In genomic region chr9:121706029-121706675, GRCm38 (mm10) we compare ENCODE assay signal across 12 mouse cellular contexts. TPM values are rescaled to one million over a fixed set of nuclear protein-coding genes. Genes with fewer than 3 reads are reported as not detected.
A peak's percentile ranks its signal among the peaks of the same experiment; 100 is the strongest.
DNase-seq lines count a peak whose midpoint lies in the region; ATAC-seq and TF ChIP-seq lines count a peak whose summit lies in the region.
"Had no signal": no experiment of that assay in that cellular context is flagged by ENCODE, and none has a peak within 500 bp of the region (broad histone marks: within the 10 kb centered on the region; RNA-seq: fewer than 3 reads in every experiment).

No protein-coding gene starts in this region.

- no peak for TF ChIP-seq CTCF in layer of hippocampus, adult 2 months (conservative IDR thresholded peaks at IDR 0.05)

- H3K27ac ChIP-seq in hindbrain, embryonic 15.5 days (replicated peaks), result no peak overlapping the region
- no peak overlapping the region for H3K27ac ChIP-seq in hindbrain, embryonic 11.5 days (ENCODE audit: low read depth, low read length)
- 0 out of 2 replicates have a peak overlapping the region, but pooled peaks have one; percentile 90 for H3K27ac ChIP-seq in liver, embryonic 11.5 days (ENCODE audit: low read depth, low read length)
- no peak overlapping the region for H3K27ac ChIP-seq in layer of hippocampus, adult 2 months

- WGBS in hindbrain, embryonic 15.5 days, result 80% methylated on average over 6 of the region's 6 CpGs
- 82% methylated on average over 6 of the region's 6 CpGs for WGBS in hindbrain, embryonic 11.5 days
- 74% methylated on average over 6 of the region's 6 CpGs for WGBS in liver, embryonic 11.5 days

- peak overlapping the region; percentile 95; the same call in 1 of the 2 replicates for H3K4me2 ChIP-seq in hindbrain, embryonic 15.5 days
- no peak overlapping the region for H3K4me2 ChIP-seq in hindbrain, embryonic 11.5 days (replicated peaks; ENCODE audit: low read depth, low read length)
- H3K4me2 ChIP-seq in liver, embryonic 11.5 days, result peak overlapping the region; percentile 95

- peaks cover 38% of the 10 kb centered on the region for H3K4me1 ChIP-seq in hindbrain, embryonic 15.5 days (replicated peaks)
- H3K4me1 ChIP-seq in hindbrain, embryonic 11.5 days (replicated peaks; ENCODE audit: control insufficient read depth, insufficient read depth, low read length), result peaks cover 12% of the 10 kb centered on the region
- peaks cover 33% of the 10 kb centered on the region for H3K4me1 ChIP-seq in liver, embryonic 11.5 days (replicated peaks; ENCODE audit: control insufficient read depth, insufficient read depth, low read length)

- no peaks in the 10 kb centered on the region for H3K36me3 ChIP-seq in hindbrain, embryonic 15.5 days
- no peaks in the 10 kb centered on the region for H3K36me3 ChIP-seq in hindbrain, embryonic 11.5 days (ENCODE audit: control insufficient read depth, insufficient read depth, low read length)
- H3K36me3 ChIP-seq in liver, embryonic 11.5 days (ENCODE audit: control insufficient read depth, insufficient read depth, low read length), result no peaks in the 10 kb centered on the region

- H3K4me3 ChIP-seq in hindbrain, embryonic 15.5 days, result no peak overlapping the region
- no peak overlapping the region for H3K4me3 ChIP-seq in hindbrain, embryonic 11.5 days (ENCODE audit: low read depth, low read length)
- no peak overlapping the region for H3K4me3 ChIP-seq in liver, embryonic 11.5 days (ENCODE audit: low read depth, low read length)
- no peak overlapping the region for H3K4me3 ChIP-seq in layer of hippocampus, adult 2 months

- no peaks in the 10 kb centered on the region for H3K9me3 ChIP-seq in hindbrain, embryonic 15.5 days
- no peaks in the 10 kb centered on the region for H3K9me3 ChIP-seq in hindbrain, embryonic 11.5 days (ENCODE audit: control insufficient read depth, low read length)
- no peaks in the 10 kb centered on the region for H3K9me3 ChIP-seq in liver, embryonic 11.5 days (ENCODE audit: control insufficient read depth, low read length)

- DNase-seq in hindbrain, embryonic 11.5 days (ENCODE audit: low spot score), result no peak
- peak; percentile 77 for DNase-seq in 416B (ENCODE audit: low read depth)
- DNase-seq in Muller cell, postnatal 12 days (ENCODE audit: inconsistent ontology term), result peak; percentile 29
- DNase-seq in liver, embryonic 11.5 days (ENCODE audit: low spot score), result no peak
- no peak for DNase-seq in left cerebral cortex, postnatal 25 days (ENCODE audit: low spot score in 2 of 2)
- DNase-seq in layer of hippocampus, adult 2 months (ENCODE audit: low spot score in 2 of 2), result no peak
- no peak for DNase-seq in urinary bladder, postnatal 36 days (ENCODE audit: low spot score in 2 of 2)
- DNase-seq: adrenal gland, postnatal 36 days; kidney, postnatal 10 days; lung, adult 18-20 months; spleen, adult 18-20 months had no signal

- ATAC-seq in hindbrain, embryonic 15.5 days (ENCODE audit: low FRiP score, low read depth), result no peak
- ATAC-seq in hindbrain, embryonic 11.5 days (ENCODE audit: low FRiP score), result no peak
- ATAC-seq in liver, embryonic 11.5 days (replicated peaks; ENCODE audit: low FRiP score), result no peak

- no peaks in the 10 kb centered on the region for H3K27me3 ChIP-seq in hindbrain, embryonic 15.5 days
- no peaks in the 10 kb centered on the region for H3K27me3 ChIP-seq in hindbrain, embryonic 11.5 days (ENCODE audit: control insufficient read depth, insufficient read depth, low read length)
- H3K27me3 ChIP-seq in liver, embryonic 11.5 days (replicated peaks; ENCODE audit: control insufficient read depth, insufficient read depth, low read length), result no peaks in the 10 kb centered on the region

- H3K9ac ChIP-seq in hindbrain, embryonic 15.5 days, result no peak overlapping the region
- no peak overlapping the region for H3K9ac ChIP-seq in hindbrain, embryonic 11.5 days (ENCODE audit: low read depth, low read length)
- peak overlapping the region; percentile 78; the same call in 1 of the 2 replicates for H3K9ac ChIP-seq in liver, embryonic 11.5 days (ENCODE audit: low read depth, low read length)

- intact Hi-C loops in left cerebral cortex, postnatal 25 days (cut with DNase I), result no loop called here

RNA-seq across cellular contexts. Expression of gene Sec22c, which starts 0.9 kb away (rescaled TPM):
- polyA plus RNA-seq in hindbrain, embryonic 15.5 days (2015; fragmentation: Nextera tagmentation; extraction: Ambion mirVana), result 30.3 and 32.8 TPM in 2 replicates
- polyA plus RNA-seq in hindbrain, embryonic 11.5 days (2014; fragmentation: Nextera tagmentation; extraction: Ambion mirVana), result 15.7 and 22.9 TPM in 2 replicates
- polyA plus RNA-seq in liver, embryonic 11.5 days (2014; fragmentation: Nextera tagmentation; extraction: Ambion mirVana), result 4.7 and 5.5 TPM in 2 replicates
- total RNA-seq in left cerebral cortex, postnatal 25 days (2021), result 10 to 100 TPM; 26.8 to 28.8 TPM
- 10 to 100 TPM; 27.5 to 32.8 TPM for total RNA-seq in layer of hippocampus, adult 2 months (2021)

RNA-seq across cellular contexts. Expression of gene Ss18l2, which starts 4.0 kb away (rescaled TPM):
- 168 and 174 TPM in 2 replicates for polyA plus RNA-seq in hindbrain, embryonic 15.5 days (2015; fragmentation: Nextera tagmentation; extraction: Ambion mirVana)
- 122 and 131 TPM in 2 replicates for polyA plus RNA-seq in hindbrain, embryonic 11.5 days (2014; fragmentation: Nextera tagmentation; extraction: Ambion mirVana)
- polyA plus RNA-seq in liver, embryonic 11.5 days (2014; fragmentation: Nextera tagmentation; extraction: Ambion mirVana), result 103 and 118 TPM in 2 replicates
- 10 to 100 TPM; 79.0 to 92.0 TPM for total RNA-seq in left cerebral cortex, postnatal 25 days (2021)
- 10 to 100 TPM; 71.8 to 78.8 TPM for total RNA-seq in layer of hippocampus, adult 2 months (2021)

RNA-seq across cellular contexts. Expression of gene Nktr, which starts 12.8 kb away (rescaled TPM):
- 45.0 and 53.8 TPM in 2 replicates for polyA plus RNA-seq in hindbrain, embryonic 15.5 days (2015; fragmentation: Nextera tagmentation; extraction: Ambion mirVana)
- polyA plus RNA-seq in hindbrain, embryonic 11.5 days (2014; fragmentation: Nextera tagmentation; extraction: Ambion mirVana), result 61.8 and 105 TPM in 2 replicates
- polyA plus RNA-seq in liver, embryonic 11.5 days (2014; fragmentation: Nextera tagmentation; extraction: Ambion mirVana), result 47.3 and 48.2 TPM in 2 replicates
- 100 to 1,000 TPM in 1 of 2 experiments, 10 to 100 TPM in 1; 95.5 to 124 TPM for total RNA-seq in left cerebral cortex, postnatal 25 days (2021)
- total RNA-seq in layer of hippocampus, adult 2 months (2021), result 100 to 1,000 TPM; 104 to 127 TPM

RNA-seq across cellular contexts. Expression of gene Zfp651, which starts 53.0 kb away (rescaled TPM):
- 32.9 and 33.2 TPM in 2 replicates for polyA plus RNA-seq in hindbrain, embryonic 15.5 days (2015; fragmentation: Nextera tagmentation; extraction: Ambion mirVana)
- 6.0 and 7.2 TPM in 2 replicates for polyA plus RNA-seq in hindbrain, embryonic 11.5 days (2014; fragmentation: Nextera tagmentation; extraction: Ambion mirVana)
- polyA plus RNA-seq in liver, embryonic 11.5 days (2014; fragmentation: Nextera tagmentation; extraction: Ambion mirVana), result 4.0 and 4.4 TPM in 2 replicates
- total RNA-seq in left cerebral cortex, postnatal 25 days (2021), result 100 to 1,000 TPM; 108 to 115 TPM
- 100 to 1,000 TPM; 101 to 102 TPM for total RNA-seq in layer of hippocampus, adult 2 months (2021)

Comparison
In these comparisons a context has a peak if more than half of its experiments do, and no peak if none do; other contexts are left out.
1. DNase-seq: peak in 416B (single experiment) and Muller cell, postnatal 12 days (single experiment); none in hindbrain, embryonic 11.5 days (single experiment), liver, embryonic 11.5 days (single experiment), left cerebral cortex, postnatal 25 days (0 of 2), layer of hippocampus, adult 2 months (0 of 2) and urinary bladder, postnatal 36 days (0 of 2).